Mouse (Mus musculus): ENCODE results near the gene Mycbp2. TPM values are rescaled to one million over a fixed set of nuclear protein-coding genes. Genes with fewer than 3 reads are reported as not detected.

The Mycbp2 gene
- total RNA-seq, 2 experiments from 2014 or later, result 14.9 to 26.0 TPM

DNA sequence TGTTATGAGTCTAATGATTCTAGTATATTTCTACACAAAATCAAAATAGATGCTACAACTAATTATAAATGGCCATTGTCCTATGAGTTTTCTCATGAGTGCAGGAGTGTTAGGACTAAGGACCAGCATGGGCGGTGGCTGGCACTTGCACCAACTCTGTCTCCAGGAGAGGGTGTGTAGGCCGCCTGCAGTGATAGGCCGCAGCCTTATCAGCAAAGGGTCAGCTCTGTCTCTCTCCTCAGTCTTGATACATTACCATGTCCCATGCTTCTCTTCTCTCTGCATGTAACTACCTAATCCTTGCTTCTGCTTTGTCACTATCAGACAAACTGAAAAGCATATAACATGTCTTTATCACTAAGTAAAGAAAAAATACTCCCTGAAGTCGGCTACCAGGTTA, 69.9 kb downstream of the Mycbp2 start:
- peak; percentile 95 for ATAC-seq (replicated peaks; ENCODE audit: low FRiP score, poor library complexity, severe bottlenecking)

DNA sequence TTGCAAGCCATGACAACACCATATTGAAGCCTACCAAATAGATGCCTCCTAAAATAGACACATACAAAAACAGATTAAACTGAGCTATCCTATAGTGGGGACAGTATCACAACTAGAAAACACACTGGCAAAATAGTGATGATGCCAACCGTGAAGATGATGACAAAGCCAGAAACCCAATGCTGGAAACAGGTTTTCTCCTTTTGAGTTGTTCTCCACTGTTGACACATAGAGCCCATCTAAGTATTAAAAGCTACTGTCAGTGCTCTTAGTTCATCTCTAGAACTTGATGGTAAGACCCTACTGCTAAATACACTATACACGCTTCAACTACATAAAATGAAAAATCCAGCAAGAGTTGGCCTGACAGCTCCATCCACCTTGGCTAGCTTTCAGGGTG, 86.2 kb downstream of the Mycbp2 start:
- no peak for ATAC-seq (replicated peaks; ENCODE audit: low FRiP score, poor library complexity, severe bottlenecking)

DNA sequence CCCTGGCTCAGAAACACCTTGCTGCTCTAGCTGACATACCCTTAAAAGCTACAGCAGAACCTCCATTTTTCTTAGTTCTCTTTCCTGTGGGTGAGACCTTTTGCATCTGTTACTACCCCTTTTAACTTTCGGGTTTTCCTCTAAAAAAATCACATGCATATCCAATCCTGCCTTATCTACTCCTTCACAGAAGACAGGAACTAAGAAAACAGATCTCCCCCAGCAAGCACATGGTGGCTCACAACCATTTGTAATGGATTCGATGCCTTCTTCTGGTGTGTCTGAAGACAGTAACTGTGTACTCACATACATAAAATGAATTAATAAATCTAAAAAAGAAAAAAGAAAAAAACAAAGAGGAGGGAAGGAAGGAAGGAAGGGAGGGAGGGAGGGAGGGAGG, 87.9 kb downstream of the Mycbp2 start:
- ATAC-seq (replicated peaks; ENCODE audit: low FRiP score, poor library complexity, severe bottlenecking), result no peak

DNA sequence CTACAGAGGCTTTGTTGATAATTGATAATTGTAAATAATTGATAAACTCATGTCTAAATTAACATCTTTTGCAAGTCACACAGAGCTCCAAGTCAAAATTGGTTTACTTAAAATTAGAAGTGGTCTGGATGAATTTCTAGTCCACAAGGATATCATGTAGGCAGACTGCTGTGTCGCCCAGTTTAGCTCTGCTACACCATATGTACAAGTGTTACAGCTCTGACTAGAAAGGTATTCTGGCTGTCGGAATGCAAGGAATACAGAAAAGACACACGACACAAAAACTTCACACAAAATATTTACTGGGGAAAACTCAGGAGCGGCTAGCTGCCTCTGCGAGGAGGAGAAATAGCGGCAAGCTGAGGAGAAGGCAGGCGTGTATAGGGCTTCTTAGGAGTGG, 89.7 kb downstream of the Mycbp2 start:
- ATAC-seq (replicated peaks; ENCODE audit: low FRiP score, poor library complexity, severe bottlenecking), result no peak

DNA sequence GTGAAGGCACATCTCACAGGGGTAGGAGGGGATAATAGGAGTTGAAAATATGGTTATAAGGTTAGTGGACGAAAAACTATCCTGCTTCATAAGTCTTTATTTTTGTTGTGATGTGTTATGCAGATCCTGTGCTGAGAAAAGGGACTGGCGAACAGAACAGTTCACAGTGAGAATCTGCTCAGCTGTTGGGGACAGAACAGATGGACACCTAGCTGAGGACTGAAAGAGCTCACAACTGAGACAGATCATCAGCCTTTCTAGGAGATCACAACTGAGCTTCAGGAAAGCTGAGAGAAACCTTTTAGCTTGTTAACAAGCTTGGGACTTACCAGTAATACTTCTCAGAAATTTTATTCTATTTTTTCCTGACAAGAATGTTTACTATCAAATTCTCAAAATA, 92.3 kb downstream of the Mycbp2 start:
- no peak for ATAC-seq (replicated peaks; ENCODE audit: low FRiP score, poor library complexity, severe bottlenecking)

DNA sequence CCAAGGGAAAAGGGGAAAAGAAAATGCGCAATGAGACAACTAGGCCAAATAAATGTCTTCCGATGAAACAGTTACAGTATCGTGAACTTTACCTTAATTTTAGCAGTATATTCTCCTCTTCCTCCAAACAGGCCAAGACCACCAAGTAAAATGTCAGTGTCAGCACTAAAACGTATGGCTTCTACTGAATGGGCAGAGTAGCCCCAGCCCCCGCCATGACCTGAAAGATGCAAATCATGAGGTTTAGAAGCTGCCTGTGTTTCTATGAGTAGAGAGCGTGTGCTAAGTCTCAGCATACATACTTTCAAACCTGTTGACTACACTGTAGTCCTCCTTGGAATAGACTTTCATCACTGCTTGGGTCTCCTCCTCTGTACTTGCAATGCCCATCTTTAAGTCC, 104.6 kb downstream of the Mycbp2 start:
- ATAC-seq (replicated peaks; ENCODE audit: low FRiP score, poor library complexity, severe bottlenecking), result no peak

DNA sequence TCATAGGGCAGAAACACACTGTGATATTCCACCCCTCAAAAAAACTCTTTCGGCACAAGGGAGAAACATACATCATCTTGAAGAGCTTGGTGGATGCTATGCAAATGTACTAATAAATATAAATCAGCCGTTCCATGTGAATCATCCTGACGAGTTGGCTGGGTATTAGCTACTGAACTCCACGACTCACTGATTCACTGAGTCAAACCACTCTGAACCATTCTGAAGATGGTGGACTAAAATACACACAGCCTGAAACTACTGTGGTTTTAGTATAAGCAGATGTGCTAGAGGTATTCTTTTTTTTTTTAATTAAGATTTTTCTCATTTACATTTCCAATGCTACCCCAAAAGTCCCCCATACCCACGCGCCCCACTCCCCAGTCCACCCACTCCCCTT, 111.8 kb downstream of the Mycbp2 start:
- no peak for ATAC-seq (replicated peaks; ENCODE audit: low FRiP score, poor library complexity, severe bottlenecking)

DNA sequence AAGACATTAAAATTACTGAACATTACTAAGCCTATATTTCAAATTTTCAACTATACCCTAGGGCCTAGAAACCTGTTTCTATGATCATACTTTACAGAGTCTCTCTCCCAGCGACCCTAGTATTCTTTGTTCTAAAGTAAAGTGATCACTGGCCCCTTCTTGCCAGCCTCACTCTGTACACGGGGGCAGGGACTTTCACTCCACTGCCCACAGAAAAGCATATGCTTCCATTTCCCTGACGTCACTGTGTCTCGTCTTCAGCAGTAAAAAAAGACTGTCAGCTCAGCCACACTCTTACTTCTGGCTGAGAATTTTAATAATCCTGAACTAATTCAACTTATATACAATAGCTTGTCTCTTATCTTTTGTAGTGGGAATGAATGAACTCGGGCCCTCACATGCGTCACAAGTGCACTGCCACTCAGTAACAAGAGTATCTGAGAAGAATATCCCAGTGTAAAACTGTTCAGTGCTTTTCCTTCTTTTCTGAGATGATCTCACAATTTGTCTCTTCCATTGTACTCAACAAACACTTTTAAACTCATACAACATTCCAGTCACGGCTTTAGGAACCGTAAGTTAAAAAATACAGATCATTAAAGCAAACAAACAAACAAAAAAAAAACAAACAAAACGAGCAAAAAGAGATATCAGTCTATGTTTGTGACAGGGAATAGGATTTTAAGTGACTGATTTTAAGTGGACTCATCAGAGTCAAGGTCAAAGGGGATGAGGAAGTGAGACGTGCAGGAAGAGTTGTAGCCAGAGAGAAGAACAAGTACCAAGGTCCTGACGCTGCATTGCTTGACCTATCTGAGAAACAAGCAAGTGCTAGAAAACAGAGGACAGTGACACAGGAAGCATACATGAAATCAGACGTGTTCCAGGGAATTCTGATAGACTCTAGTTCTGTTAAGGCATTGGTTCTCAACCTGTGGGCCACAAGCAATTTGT, 112.7 kb downstream of the Mycbp2 start:
- ATAC-seq (replicated peaks; ENCODE audit: low FRiP score, poor library complexity, severe bottlenecking), result no peak

DNA sequence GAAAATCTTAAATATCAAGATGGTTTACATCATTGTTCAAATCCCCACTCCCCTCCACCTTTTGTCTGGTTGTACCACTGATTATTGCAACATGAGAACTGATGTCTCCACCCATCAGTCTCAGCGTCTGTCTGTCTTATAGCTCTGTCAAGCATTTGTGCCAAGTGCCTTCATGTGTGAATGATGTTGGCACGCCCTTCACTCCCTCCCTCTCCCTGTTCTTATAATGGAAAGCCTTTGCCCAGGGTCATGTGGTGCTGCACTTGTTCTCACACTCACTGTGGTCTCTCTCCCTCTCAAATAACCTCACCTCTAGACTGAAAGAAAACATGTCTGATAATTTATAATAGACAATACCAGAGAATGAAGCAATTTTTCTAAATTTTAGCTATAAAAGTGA, 124.3 kb downstream of the Mycbp2 start:
- ATAC-seq (replicated peaks; ENCODE audit: low FRiP score, poor library complexity, severe bottlenecking), result no peak

DNA sequence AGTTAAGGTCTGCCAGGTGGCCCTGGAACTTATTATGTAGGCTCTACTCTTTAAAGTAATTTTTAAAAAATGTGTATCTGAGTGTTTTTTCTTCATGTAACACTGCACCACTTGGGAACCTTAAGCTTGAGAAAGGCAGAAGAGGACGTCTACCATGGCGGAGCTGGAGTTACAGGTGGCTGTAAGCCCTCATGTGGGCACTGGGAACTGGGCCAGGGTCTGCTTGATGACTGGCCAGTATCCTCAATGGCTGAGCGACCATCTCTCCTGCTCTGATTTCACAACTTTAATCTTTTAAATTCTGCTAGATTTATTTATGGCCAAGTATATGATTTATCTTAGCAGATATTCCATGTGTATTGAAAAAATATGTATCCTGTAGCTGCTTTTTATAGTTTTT, 124.9 kb downstream of the Mycbp2 start:
- ATAC-seq (replicated peaks; ENCODE audit: low FRiP score, poor library complexity, severe bottlenecking), result no peak

DNA sequence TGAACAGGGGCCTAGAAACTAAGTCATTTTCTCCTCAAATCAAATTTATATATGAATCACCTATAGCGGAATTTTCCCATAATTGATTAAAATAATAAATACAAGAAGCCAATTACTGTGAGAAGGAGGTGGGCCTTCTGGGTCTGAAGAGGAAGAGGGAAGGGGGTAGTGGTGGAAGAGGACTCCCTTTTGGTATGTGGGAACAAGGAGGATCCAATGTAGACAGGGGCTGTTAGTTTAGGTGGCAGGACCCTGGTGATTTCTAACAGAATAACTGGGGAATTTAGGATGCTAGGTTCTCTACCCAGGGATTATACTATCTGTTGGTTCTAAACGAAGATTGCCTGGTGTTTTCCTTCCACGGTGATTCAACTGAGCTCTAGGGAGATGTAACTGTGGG, 130.3 kb downstream of the Mycbp2 start:
- ATAC-seq (replicated peaks; ENCODE audit: low FRiP score, poor library complexity, severe bottlenecking), result no peak

DNA sequence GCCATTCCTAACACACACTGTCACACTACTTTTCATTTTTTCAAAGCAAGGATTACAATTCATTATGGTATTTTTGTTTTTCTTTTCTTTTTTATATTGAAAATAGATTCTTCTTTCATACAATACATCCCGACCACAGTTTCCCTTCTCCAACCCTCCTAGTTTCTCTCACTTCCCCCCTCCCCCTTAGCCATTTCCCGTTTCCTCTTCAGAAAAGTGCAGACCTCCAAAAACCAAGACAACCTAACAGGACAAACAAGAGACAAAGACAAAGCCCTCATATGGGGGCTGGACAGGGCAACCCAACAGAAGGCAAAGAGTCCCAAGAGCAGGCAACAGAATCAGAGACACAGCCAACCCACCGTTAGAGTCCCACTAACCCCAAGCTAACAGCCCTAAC, 160.0 kb downstream of the Mycbp2 start:
- ATAC-seq (replicated peaks; ENCODE audit: low FRiP score, poor library complexity, severe bottlenecking), result no peak

DNA sequence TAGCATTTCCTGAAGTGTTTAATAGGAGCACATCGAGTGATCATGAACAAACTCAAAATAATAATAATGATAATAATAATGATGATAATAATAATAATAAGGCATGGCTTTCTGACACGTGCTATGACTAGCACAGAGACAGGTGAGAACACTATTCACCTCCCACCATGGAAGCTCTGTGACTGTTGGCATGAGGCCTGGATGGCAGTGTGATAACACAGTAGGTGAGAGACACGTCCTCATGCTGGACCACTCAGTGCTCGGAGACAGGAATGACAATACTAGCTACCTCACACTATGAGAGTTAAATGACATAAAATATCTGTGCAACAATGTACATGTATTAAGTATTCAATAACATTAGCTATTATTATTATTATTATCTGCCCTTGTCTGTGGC, 160.5 kb downstream of the Mycbp2 start:
- no peak for ATAC-seq (replicated peaks; ENCODE audit: low FRiP score, poor library complexity, severe bottlenecking)

DNA sequence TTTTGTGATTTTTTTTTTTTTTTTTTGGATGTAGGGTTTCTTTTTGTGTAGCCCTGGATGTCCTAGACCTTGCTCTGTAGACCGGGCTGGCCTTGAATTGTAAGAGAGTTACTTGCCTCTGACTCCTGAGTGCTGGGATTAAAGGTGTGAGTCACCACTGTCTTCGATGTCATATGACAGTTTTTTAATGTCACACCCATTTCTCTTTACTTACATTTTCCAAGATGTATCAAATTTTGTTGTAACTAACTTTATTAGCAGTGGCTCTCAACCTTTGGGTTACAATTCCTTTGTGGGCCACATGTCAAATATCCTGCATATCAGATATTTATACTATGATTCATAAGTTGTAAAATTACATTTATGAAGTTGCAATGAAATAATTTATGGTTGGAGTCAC, 166.5 kb downstream of the Mycbp2 start:
- ATAC-seq (replicated peaks; ENCODE audit: low FRiP score, poor library complexity, severe bottlenecking), result no peak

DNA sequence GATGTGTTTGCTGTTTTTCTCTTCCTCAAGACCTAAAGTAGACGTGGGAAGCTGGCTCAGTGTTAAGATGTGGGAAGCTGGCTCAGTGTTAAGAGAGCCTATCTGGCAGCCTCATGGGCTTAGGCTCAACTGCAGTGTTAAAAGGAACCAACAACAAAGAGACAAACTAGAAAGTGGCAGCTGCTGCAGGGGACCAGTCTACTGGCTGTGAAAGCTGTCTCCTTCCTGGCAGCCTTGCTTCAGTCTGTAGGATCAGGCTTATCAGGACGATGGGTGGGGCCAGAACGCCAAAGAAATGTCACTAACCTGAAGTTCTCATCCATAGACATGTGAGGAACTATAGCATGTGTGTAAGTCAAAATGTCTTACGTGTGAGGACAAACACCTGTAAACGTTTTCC, 183.7 kb downstream of the Mycbp2 start:
- ATAC-seq (replicated peaks; ENCODE audit: low FRiP score, poor library complexity, severe bottlenecking), result no peak

DNA sequence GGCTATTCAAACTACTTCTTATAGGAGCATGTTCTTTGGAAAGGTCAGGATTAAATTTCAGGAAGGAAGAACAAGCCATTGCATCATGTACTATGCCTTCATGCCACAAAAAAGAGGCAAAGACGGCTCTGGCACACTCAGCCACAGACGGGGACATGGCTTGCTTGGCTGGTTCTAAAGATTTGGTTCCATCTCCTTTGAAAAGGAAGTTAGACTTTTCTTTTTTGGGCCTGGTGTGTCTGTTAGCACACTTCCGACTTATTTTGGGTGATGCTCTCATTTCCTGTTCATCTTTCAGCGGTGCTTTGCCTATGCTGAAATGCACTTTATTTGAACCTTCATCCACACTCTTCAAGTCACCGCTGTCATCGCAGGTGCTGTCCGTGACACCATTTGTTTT, 190.9 kb downstream of the Mycbp2 start:
- ATAC-seq (replicated peaks; ENCODE audit: low FRiP score, poor library complexity, severe bottlenecking), result no peak

DNA sequence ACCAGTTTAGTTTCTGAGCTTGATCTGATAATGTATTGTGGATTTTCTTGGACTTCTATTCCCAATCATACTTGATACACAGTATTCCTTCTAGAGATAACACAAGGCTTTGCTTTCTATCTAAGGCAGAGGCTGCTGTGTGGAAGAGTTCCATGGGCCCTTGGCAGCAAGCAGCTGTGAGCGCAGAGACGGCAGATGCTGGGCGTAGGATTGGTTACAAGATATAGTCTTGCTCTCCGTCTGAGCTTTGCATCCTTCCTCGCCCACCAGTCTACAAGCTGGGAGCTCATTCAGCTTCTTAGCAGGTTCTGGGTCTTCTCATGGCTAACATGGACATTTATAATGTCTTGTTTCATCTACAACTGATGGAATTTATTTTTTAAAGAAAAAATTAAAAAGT, 196.5 kb downstream of the Mycbp2 start:
- no peak for ATAC-seq (replicated peaks; ENCODE audit: low FRiP score, poor library complexity, severe bottlenecking)

DNA sequence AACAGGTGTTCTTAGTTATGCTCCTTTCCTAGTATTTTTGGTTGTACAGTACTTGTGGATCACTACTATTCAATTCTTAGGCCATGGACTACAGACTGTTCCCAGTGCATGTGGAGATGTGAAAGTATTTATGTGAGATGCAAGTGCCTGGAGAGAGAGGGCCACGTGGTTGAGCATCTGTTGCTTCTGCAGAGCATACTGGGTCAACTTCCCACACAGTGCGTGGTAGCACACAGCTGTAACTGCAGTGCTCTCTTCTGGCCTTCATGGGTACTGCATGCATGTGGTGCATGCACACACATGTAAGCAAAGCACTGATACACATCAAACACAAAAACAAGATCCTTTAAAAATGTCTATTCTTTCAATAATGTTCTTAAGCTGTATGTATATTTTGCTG, 214.6 kb downstream of the Mycbp2 start:
- ATAC-seq (replicated peaks; ENCODE audit: low FRiP score, poor library complexity, severe bottlenecking), result peak; percentile 72; the same call in 1 of the 2 replicates

DNA sequence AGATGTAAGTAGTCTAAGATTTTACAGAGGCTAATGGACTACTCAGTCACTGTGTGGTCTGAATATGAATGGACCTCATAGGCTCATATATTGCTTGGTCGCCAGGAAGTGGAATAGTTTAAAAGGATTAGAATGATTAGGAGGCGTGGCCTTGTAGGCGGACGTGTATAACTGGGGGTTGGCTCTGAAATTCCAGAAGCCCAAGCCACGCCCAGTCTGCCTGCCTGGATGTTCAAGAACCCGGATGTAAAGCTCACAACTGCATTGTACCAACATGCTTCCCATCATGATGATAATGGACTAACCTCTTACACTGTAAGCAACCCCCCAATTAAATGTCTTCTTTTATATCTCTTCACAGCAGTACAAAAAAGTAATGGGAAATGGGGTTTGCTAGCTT, 220.9 kb downstream of the Mycbp2 start:
- ATAC-seq (replicated peaks; ENCODE audit: low FRiP score, poor library complexity, severe bottlenecking), result no peak

DNA sequence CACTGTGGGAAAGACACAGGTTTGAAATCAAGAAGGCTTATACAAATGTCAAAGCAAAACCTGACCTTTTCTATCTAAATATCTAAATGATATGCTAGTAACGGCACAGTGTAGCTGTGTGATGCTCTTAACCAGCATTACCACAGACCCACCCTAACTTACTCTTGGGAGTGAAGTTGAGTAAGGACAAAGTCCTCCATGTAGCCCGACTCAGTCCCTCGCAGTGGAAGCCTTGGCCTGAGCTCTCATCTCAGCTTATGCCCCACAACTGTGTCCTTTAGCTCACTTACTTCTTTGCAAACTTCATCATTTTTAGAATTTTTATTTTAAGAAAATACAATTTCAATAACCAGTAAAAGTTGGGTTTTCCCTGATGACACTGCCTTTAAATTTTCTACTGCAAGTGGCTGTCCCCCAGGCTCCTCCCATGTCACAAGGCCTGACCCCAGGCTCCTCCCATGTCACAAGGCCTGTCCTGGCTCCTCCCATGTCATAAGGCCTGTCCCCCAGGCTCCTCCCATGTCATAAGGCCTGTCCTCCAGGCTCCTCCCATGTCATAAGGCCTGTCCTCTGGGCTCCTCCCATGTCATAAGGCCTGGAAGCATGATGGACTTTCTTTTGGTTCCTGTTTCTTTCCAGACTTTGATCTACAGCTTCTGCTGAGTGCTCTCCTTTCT, 231.5 kb downstream of the Mycbp2 start:
- peak; percentile 69 for ATAC-seq (replicated peaks; ENCODE audit: low FRiP score, poor library complexity, severe bottlenecking)

DNA sequence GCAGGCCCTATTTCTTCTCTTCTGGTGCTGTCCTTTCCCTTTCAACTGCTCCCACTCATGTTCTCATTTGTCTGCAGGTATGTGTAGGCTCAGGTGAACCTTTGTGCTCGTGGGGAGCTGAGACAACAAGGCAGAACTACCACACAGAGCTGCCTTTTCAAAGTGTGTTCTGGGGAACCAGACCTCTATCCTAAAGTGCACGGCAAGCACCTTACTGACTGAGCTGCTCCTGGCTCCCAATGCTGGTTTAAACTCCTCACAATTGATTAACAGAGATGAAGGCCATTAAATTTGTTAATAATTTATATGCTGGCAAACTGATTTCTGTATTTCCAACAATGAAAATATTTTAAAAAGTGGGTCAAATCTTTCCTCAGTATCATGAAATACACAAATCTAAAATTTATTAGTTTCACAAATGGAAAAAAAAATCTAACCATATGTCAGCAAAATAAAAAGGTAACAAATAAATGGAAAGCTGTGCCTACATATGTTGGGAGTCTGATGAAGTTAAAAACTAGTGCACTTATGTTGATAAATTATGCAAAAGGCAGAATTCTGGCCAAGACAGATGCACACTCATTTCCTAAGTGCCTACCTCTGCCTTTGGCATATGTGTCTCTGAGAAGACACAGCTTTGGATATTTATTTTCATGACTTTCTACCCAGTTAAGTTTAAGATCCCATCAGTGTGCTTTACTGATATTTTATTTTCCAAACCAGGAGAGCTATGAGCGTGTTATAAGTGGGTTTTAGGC, 233.8 kb downstream of the Mycbp2 start:
- no peak for ATAC-seq (replicated peaks; ENCODE audit: low FRiP score, poor library complexity, severe bottlenecking)

All from erythroid progenitor cell, adult 5-6 weeks (primary cell).